Mouse (Mus musculus): ENCODE data around the gene Dot1l. TPM values are rescaled to one million over a fixed set of nuclear protein-coding genes. Genes with fewer than 3 reads are reported as not detected.

The Dot1l gene
- polyA plus RNA-seq, 1 experiment: 22.1 TPM

GRCm38 (mm10) chr10:80774549-80774948, 19.5 kb downstream of the Dot1l start:
- Histone ChIP-seq H3K4me1 (ENCODE audit: control insufficient read depth, insufficient read depth, low read length) (peaks cover 36% of the 10 kb centered on the region), H3K27ac (ENCODE audit: insufficient read depth, low read depth, low read length) (peak overlapping the region; percentile 50), H3K4me3 (ENCODE audit: insufficient read depth, low read length) (no peak overlapping the region)
- TF ChIP-seq CTCF (IDR thresholded peaks at IDR 0.05; ENCODE audit: low read depth, low read length): peak; percentile 81
- no peak for TF ChIP-seq POLR2A (IDR thresholded peaks at IDR 0.05; ENCODE audit: borderline replicate concordance, low read depth, low read length)

GRCm38 (mm10) chr10:80774981-80775380, 20.0 kb downstream of the Dot1l start:
- Histone ChIP-seq H3K4me1 (ENCODE audit: control insufficient read depth, insufficient read depth, low read length) (peaks cover 39% of the 10 kb centered on the region), H3K4me3 (ENCODE audit: insufficient read depth, low read length) (no peak overlapping the region), H3K27ac (ENCODE audit: insufficient read depth, low read depth, low read length) (no peak overlapping the region)
- TF ChIP-seq POLR2A (IDR thresholded peaks at IDR 0.05; ENCODE audit: borderline replicate concordance, low read depth, low read length): no peak
- TF ChIP-seq CTCF (IDR thresholded peaks at IDR 0.05; ENCODE audit: low read depth, low read length): no peak

GRCm38 (mm10) chr10:80775731-80776130, 20.7 kb downstream of the Dot1l start:
- TF ChIP-seq CTCF (IDR thresholded peaks at IDR 0.05; ENCODE audit: low read depth, low read length) (no peak), POLR2A (IDR thresholded peaks at IDR 0.05; ENCODE audit: borderline replicate concordance, low read depth, low read length) (no peak)
- Histone ChIP-seq H3K4me3 (ENCODE audit: insufficient read depth, low read length) (no peak overlapping the region), H3K4me1 (ENCODE audit: control insufficient read depth, insufficient read depth, low read length) (peaks cover 39% of the 10 kb centered on the region), H3K27ac (ENCODE audit: insufficient read depth, low read depth, low read length) (no peak overlapping the region)

GRCm38 (mm10) chr10:80776358-80776869, 21.4 kb downstream of the Dot1l start:
- no peak for TF ChIP-seq CTCF (IDR thresholded peaks at IDR 0.05; ENCODE audit: low read depth, low read length)
- TF ChIP-seq POLR2A (IDR thresholded peaks at IDR 0.05; ENCODE audit: borderline replicate concordance, low read depth, low read length): no peak
- Histone ChIP-seq H3K27ac (ENCODE audit: insufficient read depth, low read depth, low read length) (no peak overlapping the region), H3K4me1 (ENCODE audit: control insufficient read depth, insufficient read depth, low read length) (peaks cover 39% of the 10 kb centered on the region), H3K4me3 (ENCODE audit: insufficient read depth, low read length) (no peak overlapping the region)

GRCm38 (mm10) chr10:80777123-80777522, 22.1 kb downstream of the Dot1l start:
- H3K27ac ChIP-seq (ENCODE audit: insufficient read depth, low read depth, low read length): no peak overlapping the region
- peaks cover 39% of the 10 kb centered on the region for H3K4me1 ChIP-seq (ENCODE audit: control insufficient read depth, insufficient read depth, low read length)
- no peak overlapping the region for H3K4me3 ChIP-seq (ENCODE audit: insufficient read depth, low read length)
- TF ChIP-seq POLR2A (IDR thresholded peaks at IDR 0.05; ENCODE audit: borderline replicate concordance, low read depth, low read length) (no peak), CTCF (IDR thresholded peaks at IDR 0.05; ENCODE audit: low read depth, low read length) (no peak)

GRCm38 (mm10) chr10:80779565-80779964, 24.6 kb downstream of the Dot1l start:
- Histone ChIP-seq H3K27ac (ENCODE audit: insufficient read depth, low read depth, low read length) (no peak overlapping the region), H3K4me1 (ENCODE audit: control insufficient read depth, insufficient read depth, low read length) (peaks cover 17% of the 10 kb centered on the region), H3K4me3 (ENCODE audit: insufficient read depth, low read length) (no peak overlapping the region)
- TF ChIP-seq CTCF (IDR thresholded peaks at IDR 0.05; ENCODE audit: low read depth, low read length): no peak
- TF ChIP-seq POLR2A (IDR thresholded peaks at IDR 0.05; ENCODE audit: borderline replicate concordance, low read depth, low read length): no peak

GRCm38 (mm10) chr10:80784302-80784701, 29.3 kb downstream of the Dot1l start:
- Histone ChIP-seq H3K4me3 (ENCODE audit: insufficient read depth, low read length) (no peak overlapping the region), H3K27ac (ENCODE audit: insufficient read depth, low read depth, low read length) (no peak overlapping the region), H3K4me1 (ENCODE audit: control insufficient read depth, insufficient read depth, low read length) (peaks cover 6% of the 10 kb centered on the region)
- TF ChIP-seq POLR2A (IDR thresholded peaks at IDR 0.05; ENCODE audit: borderline replicate concordance, low read depth, low read length) (no peak), CTCF (IDR thresholded peaks at IDR 0.05; ENCODE audit: low read depth, low read length) (no peak)

GRCm38 (mm10) chr10:80784871-80785270, 29.9 kb downstream of the Dot1l start:
- Histone ChIP-seq H3K4me3 (ENCODE audit: insufficient read depth, low read length) (no peak overlapping the region), H3K4me1 (ENCODE audit: control insufficient read depth, insufficient read depth, low read length) (peaks cover under 1% of the 10 kb centered on the region; the same call in 1 of the 2 replicates), H3K27ac (ENCODE audit: insufficient read depth, low read depth, low read length) (no peak overlapping the region)
- TF ChIP-seq POLR2A (IDR thresholded peaks at IDR 0.05; ENCODE audit: borderline replicate concordance, low read depth, low read length) (no peak), CTCF (IDR thresholded peaks at IDR 0.05; ENCODE audit: low read depth, low read length) (no peak)

- Histone ChIP-seq H3K4me1 (ENCODE audit: control insufficient read depth, insufficient read depth, low read length) (no peaks in the 10 kb centered on the region), H3K27ac (ENCODE audit: insufficient read depth, low read depth, low read length) (no peak overlapping the region), H3K4me3 (ENCODE audit: insufficient read depth, low read length) (no peak overlapping the region)
- TF ChIP-seq POLR2A (IDR thresholded peaks at IDR 0.05; ENCODE audit: borderline replicate concordance, low read depth, low read length) (no peak), CTCF (IDR thresholded peaks at IDR 0.05; ENCODE audit: low read depth, low read length) (no peak)
Measured at GRCm38 (mm10) chr10:80785963-80786362, 31.0 kb downstream of the Dot1l start.

- TF ChIP-seq CTCF (IDR thresholded peaks at IDR 0.05; ENCODE audit: low read depth, low read length) (no peak), POLR2A (IDR thresholded peaks at IDR 0.05; ENCODE audit: borderline replicate concordance, low read depth, low read length) (no peak)
- no peaks in the 10 kb centered on the region for H3K4me1 ChIP-seq (ENCODE audit: control insufficient read depth, insufficient read depth, low read length)
- no peak overlapping the region for H3K27ac ChIP-seq (ENCODE audit: insufficient read depth, low read depth, low read length)
- H3K4me3 ChIP-seq (ENCODE audit: insufficient read depth, low read length): no peak overlapping the region
Measured at GRCm38 (mm10) chr10:80787517-80787916, 32.5 kb downstream of the Dot1l start.
